Mouse (Mus musculus) B cell, adult 2 months (primary cell): ENCODE results near the gene H2al1d.
"Not testable (repeated sequence)": the region's sequence is repeated elsewhere in the genome, so short reads cannot be mapped to it uniquely, and the experiment has no call there.

Experiments used
- DNase-seq, 2 experiments: peaks; one replicate each; pipeline ENCODE4 v3.0.0; 2022

H2al1d gene

DNA sequence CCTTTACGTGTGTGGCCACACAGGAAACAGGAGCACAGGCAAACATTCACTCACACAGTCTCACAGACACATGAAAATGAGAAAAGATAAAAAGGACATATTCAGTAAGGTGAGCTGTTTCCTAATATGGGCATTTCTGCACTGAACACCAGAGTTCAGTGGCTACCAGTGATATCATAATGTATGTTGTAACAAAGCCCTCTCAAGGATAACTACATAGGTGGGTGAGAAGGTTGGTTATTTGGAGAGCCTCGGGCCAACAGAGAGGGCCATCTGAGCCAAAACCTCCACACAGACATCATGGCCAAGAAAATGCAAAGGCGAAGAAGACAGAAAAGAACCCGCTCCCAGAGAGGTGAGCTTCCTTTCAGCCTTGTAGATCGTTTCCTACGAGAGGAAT, at the start of gene H2al1d:
H2al1d (plus strand) TSS at position 301 of the 400 bp plus-strand sequence.
- DNase-seq = not testable (repeated sequence)

DNA sequence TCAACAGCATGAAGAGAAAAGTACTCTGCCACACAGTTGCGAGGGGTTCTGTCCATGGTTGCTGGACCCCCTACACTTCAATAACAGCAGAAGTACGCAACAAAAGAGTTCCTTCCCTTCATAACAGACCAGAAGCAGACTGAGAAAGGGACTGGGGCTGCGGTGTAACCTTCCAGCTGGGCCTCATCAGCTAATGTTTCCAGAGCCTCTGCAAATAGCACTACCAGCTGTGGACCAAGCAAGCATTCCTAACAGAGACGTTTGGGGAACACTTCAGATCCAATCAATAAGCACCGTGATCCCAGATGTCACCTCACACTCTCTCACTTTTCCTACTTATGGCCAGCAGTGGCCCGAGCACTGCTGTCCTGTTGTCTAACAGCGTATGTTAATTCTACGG, 43.7 kb upstream of the H2al1d start:
- no peak for DNase-seq

DNA sequence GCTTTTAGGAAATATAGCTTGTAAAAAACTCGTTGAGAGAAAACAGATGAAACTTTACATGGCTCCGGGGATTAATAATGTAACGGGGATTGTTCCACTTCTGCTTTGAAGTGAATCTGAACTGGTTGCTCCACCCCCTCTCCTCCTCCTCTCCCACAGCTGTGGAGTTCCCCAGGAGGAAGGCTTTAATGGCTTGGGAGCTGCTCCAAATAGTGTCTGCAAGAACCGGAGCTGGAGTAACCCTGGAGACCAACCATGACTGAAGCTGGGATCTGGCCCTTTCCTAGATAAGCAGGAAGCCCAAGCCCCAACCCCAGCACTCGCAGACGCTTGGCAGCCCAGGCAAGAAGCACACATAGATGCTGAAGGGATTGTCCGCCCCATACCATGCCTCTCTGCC, 40.8 kb upstream of the H2al1d start:
- no peak for DNase-seq

DNA sequence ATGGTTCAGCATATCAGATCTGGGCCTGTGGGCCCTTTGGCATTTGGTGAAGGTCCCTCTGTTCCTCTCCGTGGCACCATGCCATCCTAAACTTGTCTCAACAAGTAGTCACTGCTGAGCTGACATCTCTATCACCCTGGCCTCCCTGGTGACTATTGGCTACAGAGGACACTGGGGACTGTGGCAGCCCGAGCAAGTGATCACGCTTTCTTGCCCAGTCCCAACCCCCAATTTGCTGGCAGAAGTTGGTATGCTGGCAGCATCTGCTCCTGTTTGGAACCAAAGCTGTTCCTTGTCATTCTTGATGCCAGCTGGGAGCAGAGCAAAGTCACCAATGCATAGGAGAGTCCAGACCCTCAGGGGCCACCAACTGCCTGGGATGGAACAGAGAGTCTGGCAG, 39.5 kb upstream of the H2al1d start:
- DNase-seq = no peak

DNA sequence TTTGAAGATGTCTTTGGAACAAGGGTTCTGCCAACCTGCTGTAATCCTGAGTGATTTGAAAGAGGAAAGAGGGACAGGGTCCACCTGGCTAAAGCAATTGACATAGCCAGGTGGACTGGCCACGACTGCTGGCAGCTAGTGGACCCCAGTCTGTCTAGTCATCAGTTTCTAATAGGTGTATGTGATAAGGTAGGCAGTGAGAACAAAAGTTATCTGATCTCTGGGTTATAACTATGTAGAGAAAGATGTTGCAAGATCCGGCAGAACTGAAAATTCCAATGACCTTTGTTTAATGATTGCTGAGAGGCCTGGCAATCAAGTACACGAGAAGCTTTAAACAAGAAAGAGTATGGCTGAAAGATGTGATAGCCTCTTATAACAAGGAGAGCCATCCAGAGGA, 35.4 kb upstream of the H2al1d start:
- no peak for DNase-seq

DNA sequence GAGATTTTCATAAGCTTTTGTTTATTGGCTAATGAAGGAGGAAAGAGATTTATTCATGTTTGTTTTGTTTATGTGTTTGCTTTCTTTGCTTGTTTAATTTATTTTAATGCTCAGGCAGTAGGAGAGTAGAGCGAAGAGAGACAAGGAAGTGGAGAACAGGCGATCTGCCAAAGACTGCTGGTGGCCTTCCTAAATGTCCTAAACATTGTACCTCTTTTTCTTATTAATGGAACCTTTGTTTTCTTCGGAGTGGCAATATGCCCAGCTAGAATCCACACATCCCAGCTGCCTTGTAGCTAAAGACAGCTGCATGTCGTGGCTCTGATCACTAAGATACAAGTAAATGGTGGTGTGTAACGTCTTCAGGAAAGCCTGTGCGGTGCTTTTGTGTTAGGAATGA, 31.5 kb upstream of the H2al1d start:
- no peak for DNase-seq

DNA sequence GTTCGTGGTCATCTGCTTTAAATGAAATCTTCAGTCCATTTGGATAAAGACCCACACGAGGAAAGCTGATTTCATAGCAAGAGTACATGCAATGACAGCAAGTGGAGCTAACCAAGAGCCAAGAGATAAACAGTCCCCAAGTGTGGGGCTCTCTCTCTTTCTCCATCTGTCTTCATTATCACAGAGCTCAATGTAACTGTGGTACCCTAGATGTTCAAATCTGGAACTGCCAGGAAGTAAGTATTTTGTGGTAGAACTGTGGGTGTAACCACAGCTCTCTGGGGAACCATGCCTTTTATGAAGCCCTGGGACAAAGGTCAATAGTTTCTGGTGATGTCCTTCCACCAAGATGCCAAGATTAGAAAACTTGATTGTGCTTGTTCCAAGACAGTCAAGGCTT, 27.9 kb upstream of the H2al1d start:
- DNase-seq = no peak

DNA sequence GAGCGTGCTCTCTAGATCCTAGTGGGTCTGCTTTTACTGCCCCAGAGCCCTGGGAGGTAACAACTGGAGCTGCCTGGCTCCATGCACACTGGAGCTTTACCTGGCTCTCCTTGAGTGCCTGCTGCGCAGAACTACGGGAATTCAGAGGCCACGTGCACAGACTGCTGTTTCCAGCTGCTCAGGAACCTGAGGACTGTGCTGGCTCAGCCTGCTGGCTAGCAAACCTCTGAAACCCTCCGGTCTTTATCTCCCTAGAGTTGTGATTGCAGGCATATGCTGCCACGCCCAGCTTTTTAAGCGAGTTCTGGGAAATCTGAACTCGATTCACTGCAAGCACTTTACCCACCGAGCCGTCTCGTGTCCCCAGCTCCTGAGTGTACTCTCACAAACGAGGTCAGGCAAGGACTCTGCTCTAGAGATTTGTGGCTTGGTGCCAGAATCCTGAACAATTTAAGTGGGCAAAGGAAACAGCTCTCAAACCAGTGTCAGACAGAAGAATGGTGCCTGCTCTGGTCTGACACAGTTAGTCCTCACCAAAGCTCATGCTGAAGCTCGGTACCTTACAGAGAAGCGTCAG, 20.2 kb upstream of the H2al1d start:
- DNase-seq = no peak

DNA sequence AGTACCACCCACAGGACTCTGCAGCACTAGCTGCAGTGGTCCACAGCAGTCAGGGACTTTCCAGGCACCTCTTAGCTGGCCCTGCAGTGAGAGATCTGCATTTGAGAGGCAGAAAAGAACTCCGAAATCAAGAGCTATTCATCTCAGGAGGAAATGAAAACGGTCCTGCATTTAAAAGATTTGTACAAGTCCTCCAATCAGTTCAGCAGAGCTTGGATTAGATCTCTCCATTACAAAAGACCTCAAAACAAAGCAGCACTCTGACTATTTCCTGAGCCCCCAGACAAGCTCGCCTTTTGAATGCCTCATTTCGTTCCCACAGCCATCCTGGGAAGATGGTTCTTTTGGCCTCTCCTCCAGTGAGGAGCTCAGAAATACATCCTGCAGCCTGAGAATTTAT, 19.4 kb upstream of the H2al1d start:
- DNase-seq = no peak

DNA sequence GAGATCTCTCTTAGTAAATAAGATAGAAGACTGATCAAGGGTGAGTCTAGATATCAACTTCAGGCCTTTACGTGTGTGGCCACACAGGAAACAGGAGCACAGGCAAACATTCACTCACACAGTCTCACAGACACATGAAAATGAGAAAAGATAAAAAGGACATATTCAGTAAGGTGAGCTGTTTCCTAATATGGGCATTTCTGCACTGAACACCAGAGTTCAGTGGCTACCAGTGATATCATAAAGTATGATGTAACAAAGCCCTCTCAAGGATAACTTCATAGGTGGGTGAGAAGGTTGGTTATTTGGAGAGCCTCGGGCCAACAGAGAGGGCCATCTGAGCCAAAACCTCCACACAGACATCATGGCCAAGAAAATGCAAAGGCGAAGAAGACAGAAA, 9.7 kb upstream of the H2al1d start, which contains the start of gene H2al1a:
H2al1a (plus strand) TSS at position 301 of the 400 bp plus-strand sequence.
- DNase-seq = not testable (repeated sequence)

DNA sequence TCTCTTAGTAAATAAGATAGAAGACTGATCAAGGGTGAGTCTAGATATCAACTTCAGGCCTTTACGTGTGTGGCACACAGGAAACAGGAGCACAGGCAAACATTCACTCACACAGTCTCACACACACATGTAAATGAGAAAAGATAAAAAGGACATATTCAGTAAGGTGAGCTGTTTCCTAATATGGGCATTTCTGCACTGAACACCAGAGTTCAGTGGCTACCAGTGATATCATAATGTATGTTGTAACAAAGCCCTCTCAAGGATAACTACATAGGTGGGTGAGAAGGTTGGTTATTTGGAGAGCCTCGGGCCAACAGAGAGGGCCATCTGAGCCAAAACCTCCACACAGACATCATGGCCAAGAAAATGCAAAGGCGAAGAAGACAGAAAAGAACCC, 6.5 kb upstream of the H2al1d start, which contains the start of gene H2al1b:
H2al1b (plus strand) TSS at position 301 of the 400 bp plus-strand sequence.
- not testable (repeated sequence) for DNase-seq

DNA sequence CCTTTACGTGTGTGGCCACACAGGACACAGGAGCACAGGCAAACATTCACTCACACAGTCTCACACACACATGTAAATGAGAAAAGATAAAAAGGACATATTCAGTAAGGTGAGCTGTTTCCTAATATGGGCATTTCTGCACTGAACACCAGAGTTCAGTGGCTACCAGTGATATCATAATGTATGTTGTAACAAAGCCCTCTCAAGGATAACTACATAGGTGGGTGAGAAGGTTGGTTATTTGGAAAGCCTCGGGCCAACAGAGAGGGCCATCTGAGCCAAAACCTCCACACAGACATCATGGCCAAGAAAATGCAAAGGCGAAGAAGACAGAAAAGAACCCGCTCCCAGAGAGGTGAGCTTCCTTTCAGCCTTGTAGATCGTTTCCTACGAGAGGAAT, 3.3 kb upstream of the H2al1d start, which contains the start of gene H2al1c:
H2al1c (plus strand) TSS at position 301 of the 400 bp plus-strand sequence.
- not testable (repeated sequence) for DNase-seq

DNA sequence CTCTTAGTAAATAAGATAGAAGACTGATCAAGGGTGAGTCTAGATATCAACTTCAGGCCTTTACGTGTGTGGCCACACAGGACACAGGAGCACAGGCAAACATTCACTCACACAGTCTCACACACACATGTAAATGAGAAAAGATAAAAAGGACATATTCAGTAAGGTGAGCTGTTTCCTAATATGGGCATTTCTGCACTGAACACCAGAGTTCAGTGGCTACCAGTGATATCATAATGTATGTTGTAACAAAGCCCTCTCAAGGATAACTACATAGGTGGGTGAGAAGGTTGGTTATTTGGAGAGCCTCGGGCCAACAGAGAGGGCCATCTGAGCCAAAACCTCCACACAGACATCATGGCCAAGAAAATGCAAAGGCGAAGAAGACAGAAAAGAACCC, 3.0 kb downstream of the H2al1d start, which contains the start of gene H2al1e:
H2al1e (plus strand) TSS at position 301 of the 400 bp plus-strand sequence.
- not testable (repeated sequence) for DNase-seq

DNA sequence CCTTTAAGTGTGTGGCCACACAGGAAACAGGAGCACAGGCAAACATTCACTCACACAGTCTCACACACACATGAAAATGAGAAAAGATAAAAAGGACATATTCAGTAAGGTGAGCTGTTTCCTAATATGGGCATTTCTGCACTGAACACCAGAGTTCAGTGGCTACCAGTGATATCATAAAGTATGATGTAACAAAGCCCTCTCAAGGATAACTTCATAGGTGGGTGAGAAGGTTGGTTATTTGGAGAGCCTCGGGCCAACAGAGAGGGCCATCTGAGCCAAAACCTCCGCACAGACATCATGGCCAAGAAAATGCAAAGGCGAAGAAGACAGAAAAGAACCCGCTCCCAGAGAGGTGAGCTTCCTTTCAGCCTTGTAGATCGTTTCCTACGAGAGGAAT, 6.2 kb downstream of the H2al1d start, which contains the start of gene H2al1f:
H2al1f (plus strand) TSS at position 301 of the 400 bp plus-strand sequence.
- not testable (repeated sequence) for DNase-seq

DNA sequence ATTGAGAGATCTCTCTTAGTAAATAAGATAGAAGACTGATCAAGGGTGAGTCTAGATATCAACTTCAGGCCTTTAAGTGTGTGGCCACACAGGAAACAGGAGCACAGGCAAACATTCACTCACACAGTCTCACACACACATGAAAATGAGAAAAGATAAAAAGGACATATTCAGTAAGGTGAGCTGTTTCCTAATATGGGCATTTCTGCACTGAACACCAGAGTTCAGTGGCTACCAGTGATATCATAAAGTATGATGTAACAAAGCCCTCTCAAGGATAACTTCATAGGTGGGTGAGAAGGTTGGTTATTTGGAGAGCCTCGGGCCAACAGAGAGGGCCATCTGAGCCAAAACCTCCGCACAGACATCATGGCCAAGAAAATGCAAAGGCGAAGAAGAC, 9.3 kb downstream of the H2al1d start, which contains the start of gene H2al1g:
H2al1g (plus strand) TSS at position 301 of the 400 bp plus-strand sequence.
- not testable (repeated sequence) for DNase-seq

DNA sequence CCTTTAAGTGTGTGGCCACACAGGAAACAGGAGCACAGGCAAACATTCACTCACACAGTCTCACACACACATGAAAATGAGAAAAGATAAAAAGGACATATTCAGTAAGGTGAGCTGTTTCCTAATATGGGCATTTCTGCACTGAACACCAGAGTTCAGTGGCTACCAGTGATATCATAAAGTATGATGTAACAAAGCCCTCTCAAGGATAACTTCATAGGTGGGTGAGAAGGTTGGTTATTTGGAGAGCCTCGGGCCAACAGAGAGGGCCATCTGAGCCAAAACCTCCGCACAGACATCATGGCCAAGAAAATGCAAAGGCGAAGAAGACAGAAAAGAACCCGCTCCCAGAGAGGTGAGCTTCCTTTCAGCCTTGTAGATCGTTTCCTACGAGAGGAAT, 12.6 kb downstream of the H2al1d start, which contains the start of gene H2al1h:
H2al1h (plus strand) TSS at position 301 of the 400 bp plus-strand sequence.
- not testable (repeated sequence) for DNase-seq

DNA sequence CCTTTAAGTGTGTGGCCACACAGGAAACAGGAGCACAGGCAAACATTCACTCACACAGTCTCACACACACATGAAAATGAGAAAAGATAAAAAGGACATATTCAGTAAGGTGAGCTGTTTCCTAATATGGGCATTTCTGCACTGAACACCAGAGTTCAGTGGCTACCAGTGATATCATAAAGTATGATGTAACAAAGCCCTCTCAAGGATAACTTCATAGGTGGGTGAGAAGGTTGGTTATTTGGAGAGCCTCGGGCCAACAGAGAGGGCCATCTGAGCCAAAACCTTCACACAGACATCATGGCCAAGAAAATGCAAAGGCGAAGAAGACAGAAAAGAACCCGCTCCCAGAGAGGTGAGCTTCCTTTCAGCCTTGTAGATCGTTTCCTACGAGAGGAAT, 15.7 kb downstream of the H2al1d start, which contains the start of gene H2al1i:
H2al1i (plus strand) TSS at position 301 of the 400 bp plus-strand sequence.
- DNase-seq = not testable (repeated sequence)

DNA sequence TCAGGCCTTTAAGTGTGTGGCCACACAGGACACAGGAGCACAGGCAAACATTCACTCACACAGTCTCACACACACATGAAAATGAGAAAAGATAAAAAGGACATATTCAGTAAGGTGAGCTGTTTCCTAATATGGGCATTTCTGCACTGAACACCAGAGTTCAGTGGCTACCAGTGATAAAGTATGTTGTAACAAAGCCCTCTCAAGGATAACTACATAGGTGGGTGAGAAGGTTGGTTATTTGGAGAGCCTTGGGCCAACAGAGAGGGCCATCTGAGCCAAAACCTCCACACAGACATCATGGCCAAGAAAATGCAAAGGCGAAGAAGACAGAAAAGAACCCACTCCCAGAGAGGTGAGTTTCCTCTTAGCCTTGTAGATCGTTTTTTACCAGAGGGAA, 18.9 kb downstream of the H2al1d start, which contains the start of gene H2al1j:
H2al1j (plus strand) TSS at position 301 of the 400 bp plus-strand sequence.
- not testable (repeated sequence) for DNase-seq

DNA sequence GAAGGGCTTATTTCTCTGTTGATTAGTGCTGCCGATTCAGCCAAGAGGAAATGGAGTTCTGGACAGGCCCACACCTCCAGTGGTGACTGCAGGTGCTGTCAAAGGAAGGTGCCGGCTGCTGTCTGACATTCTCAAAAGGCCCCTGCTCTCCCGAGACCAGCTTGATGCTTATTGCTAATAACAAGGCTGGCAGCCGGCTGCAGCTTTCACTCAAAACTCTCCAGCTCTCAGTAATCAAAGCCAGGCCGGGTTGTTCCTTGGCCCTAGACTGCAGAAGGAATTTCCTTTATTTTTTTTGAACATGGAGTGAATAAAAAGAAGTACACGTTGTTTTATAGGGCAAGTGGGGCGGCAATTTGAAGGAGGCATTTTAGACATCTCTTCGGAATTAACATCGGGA, 37.1 kb downstream of the H2al1d start:
- no peak for DNase-seq

DNA sequence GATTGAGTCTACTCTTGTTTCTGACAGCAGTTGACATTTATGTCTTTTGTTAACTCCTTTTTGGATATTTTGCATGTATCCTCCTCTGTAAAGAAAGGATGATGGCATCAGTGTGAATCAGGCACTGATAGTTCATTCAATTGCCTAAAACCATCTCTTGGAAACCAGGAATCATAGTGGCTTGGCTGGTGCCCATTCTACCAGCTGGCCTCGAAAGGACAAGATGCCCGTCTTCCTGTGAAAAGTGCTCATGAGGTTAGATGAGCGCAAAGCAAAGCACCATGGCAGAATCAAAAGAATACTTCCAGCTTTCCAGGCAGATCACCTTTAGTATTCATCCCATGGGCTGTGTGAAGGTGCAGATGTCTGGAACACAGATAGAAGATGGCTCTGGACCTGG, 38.1 kb downstream of the H2al1d start:
- no peak for DNase-seq
